Mouse (Mus musculus): ENCODE results near the gene 0610012G03Rik.

DNA sequence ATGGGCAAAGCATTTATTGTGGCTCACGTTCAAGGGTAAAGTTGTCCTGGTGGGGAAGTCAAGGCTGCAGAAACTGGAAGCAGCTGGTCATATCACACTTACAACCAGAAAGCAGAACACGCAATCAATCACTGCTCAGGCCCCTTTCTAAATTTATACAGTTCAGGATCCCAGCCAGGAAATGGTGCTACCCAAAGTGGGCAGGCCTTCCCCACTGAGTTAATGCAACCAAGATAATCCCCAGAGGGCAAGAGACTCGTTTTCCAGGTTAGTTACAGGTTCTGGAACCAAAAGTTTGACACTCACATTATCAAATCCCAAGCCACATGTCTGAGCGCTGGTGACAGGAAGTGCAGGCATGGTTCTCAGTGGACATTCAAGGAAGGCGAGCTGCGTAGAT lies 9.4 kb downstream of the 0610012G03Rik start:
- TF ChIP-seq CTCF (IDR thresholded peaks at IDR 0.05; ENCODE audit: low read depth, low read length) (no peak), POLR2A (IDR thresholded peaks at IDR 0.05; ENCODE audit: extremely low read depth, insufficient read depth, low read length) (no peak)
